Mouse (Mus musculus): ENCODE results near the gene Tspan3.

DNA sequence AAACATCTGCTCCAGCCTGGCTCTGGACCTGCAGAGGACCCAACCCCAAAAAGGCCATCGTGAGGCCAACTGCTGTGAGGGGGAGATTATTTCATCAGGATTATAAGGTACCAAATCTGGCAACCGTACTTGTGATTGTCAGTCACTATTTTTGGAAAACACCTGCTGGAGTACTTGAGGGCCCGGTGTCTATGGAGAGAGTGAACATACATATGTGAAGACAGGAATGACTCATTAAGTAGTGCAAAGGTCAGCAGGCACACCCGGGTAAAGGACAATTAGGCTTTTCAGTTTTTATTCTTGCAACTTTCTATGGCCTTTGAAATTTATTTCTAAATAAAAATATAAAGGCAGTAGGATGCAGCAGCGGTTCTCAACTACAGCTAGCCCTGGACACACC lies 31.3 kb downstream of the Tspan3 start:
- TF ChIP-seq POLR2A (IDR thresholded peaks at IDR 0.05; ENCODE audit: low read depth, low read length) (no peak), CTCF (IDR thresholded peaks at IDR 0.05; ENCODE audit: extremely low read depth, insufficient read length, insufficient replicate concordance, low read depth, low read length) (no peak)

All from small intestine, adult 2 months (tissue).